12 mouse cellular contexts compared by ENCODE assay signal in the genomic region with DNA sequence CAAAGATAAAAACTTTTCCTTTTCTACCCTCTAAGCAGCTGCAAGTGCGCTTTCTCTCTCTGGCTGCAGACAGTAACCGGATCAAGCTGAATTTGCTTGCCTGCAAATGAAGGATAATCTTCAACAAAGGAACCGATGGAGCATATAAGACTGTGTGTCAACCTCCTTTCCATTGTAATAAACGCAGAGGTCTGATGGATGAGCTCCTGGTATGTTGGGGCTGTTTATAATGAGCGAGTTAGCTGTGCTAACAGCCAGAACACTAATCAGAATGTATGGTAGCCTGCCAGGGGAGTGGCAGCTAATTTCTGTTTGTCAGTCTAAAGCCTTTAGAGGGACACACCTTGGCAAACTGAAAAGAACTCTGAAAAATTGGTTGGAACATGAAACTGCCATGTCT.
DNase-seq lines count a peak whose midpoint lies in the region; ATAC-seq and TF ChIP-seq lines count a peak whose summit lies in the region.
"Had no signal": no experiment of that assay in that cellular context is flagged by ENCODE, and none has a peak within 500 bp of the region (broad histone marks: within the 10 kb centered on the region; RNA-seq: fewer than 3 reads in every experiment).

No protein-coding gene starts in this region.

- no peak overlapping the region for H3K9ac ChIP-seq in neural tube, embryonic 12.5 days
- no peak overlapping the region for H3K9ac ChIP-seq in neural tube, embryonic 15.5 days (replicated peaks)
- no peak overlapping the region for H3K9ac ChIP-seq in hindbrain, postnatal 0 days (replicated peaks; ENCODE audit: low read length)
- H3K9ac ChIP-seq: heart, embryonic 13.5 days; liver, embryonic 14.5 days had no signal

- DNase-seq in embryo, embryonic 9.5 days (ENCODE audit: extremely low spot score): peak; percentile 14
- DNase-seq in hindbrain, postnatal 0 days (ENCODE audit: low spot score): peak; percentile 61
- no peak for DNase-seq in spleen, adult 12 weeks (ENCODE audit: low spot score)
- no peak for DNase-seq in ovary, postnatal 10 days (ENCODE audit: low spot score)
- DNase-seq: thymus, postnatal 14 days had no signal

- H3K9me3 ChIP-seq in neural tube, embryonic 12.5 days: no peaks in the 10 kb centered on the region; the same call in 1 of the 2 replicates
- H3K9me3 ChIP-seq in neural tube, embryonic 15.5 days (replicated peaks): no peaks in the 10 kb centered on the region
- H3K9me3 ChIP-seq in hindbrain, postnatal 0 days (ENCODE audit: low read length): no peaks in the 10 kb centered on the region

- TF ChIP-seq CTCF in hindbrain, postnatal 0 days (IDR thresholded peaks at IDR 0.05; ENCODE audit: low read depth): no peak

- H3K27ac ChIP-seq in neural tube, embryonic 12.5 days: no peak overlapping the region
- H3K27ac ChIP-seq in neural tube, embryonic 15.5 days (replicated peaks): no peak overlapping the region
- peak overlapping the region; percentile 45; the same call in 1 of the 2 replicates for H3K27ac ChIP-seq in hindbrain, postnatal 0 days
- H3K27ac ChIP-seq: heart, embryonic 13.5 days; liver, embryonic 14.5 days had no signal

- no peak overlapping the region for H3K4me2 ChIP-seq in neural tube, embryonic 12.5 days (replicated peaks)
- H3K4me2 ChIP-seq in neural tube, embryonic 15.5 days: no peak overlapping the region
- H3K4me2 ChIP-seq in hindbrain, postnatal 0 days (ENCODE audit: low read depth, low read length): no peak overlapping the region
- H3K4me2 ChIP-seq: heart, embryonic 13.5 days had no signal

- H3K4me3 ChIP-seq in neural tube, embryonic 12.5 days: no peak overlapping the region
- no peak overlapping the region for H3K4me3 ChIP-seq in neural tube, embryonic 15.5 days (replicated peaks)
- no peak overlapping the region for H3K4me3 ChIP-seq in hindbrain, postnatal 0 days (ENCODE audit: low read length)
- H3K4me3 ChIP-seq: heart, embryonic 13.5 days; myocyte had no signal

- peaks cover 6% of the 10 kb centered on the region; the same call in 1 of the 2 replicates for H3K4me1 ChIP-seq in neural tube, embryonic 12.5 days
- no peaks in the 10 kb centered on the region for H3K4me1 ChIP-seq in neural tube, embryonic 15.5 days
- H3K4me1 ChIP-seq in hindbrain, postnatal 0 days (ENCODE audit: insufficient read depth, low read length): no peaks in the 10 kb centered on the region
- H3K4me1 ChIP-seq: heart, embryonic 13.5 days had no signal

- H3K36me3 ChIP-seq in neural tube, embryonic 12.5 days: no peaks in the 10 kb centered on the region
- H3K36me3 ChIP-seq in neural tube, embryonic 15.5 days: no peaks in the 10 kb centered on the region
- no peaks in the 10 kb centered on the region for H3K36me3 ChIP-seq in hindbrain, postnatal 0 days (ENCODE audit: insufficient read depth, low read length)
- H3K36me3 ChIP-seq: heart, embryonic 13.5 days had no signal

- H3K27me3 ChIP-seq in neural tube, embryonic 12.5 days (replicated peaks): no peaks in the 10 kb centered on the region
- no peaks in the 10 kb centered on the region for H3K27me3 ChIP-seq in neural tube, embryonic 15.5 days (replicated peaks)
- no peaks in the 10 kb centered on the region for H3K27me3 ChIP-seq in hindbrain, postnatal 0 days (ENCODE audit: insufficient read depth, low read length)
- H3K27me3 ChIP-seq: heart, embryonic 13.5 days had no signal

- 28% methylated on average over 5 of the region's 5 CpGs for WGBS in neural tube, embryonic 12.5 days
- 13% methylated on average over 5 of the region's 5 CpGs for WGBS in neural tube, embryonic 15.5 days
- WGBS in hindbrain, postnatal 0 days: 12% methylated on average over 5 of the region's 5 CpGs

- peak; percentile 76 for ATAC-seq in neural tube, embryonic 12.5 days (ENCODE audit: low FRiP score, low read depth)
- no peak for ATAC-seq in neural tube, embryonic 15.5 days (ENCODE audit: low FRiP score)
- ATAC-seq in hindbrain, postnatal 0 days: peak; percentile 82
- no peak for ATAC-seq in monocyte, adult 5-6 weeks (replicated peaks; ENCODE audit: insufficient number of reproducible peaks, low FRiP score, low TSS enrichment, poor library complexity, severe bottlenecking)
- ATAC-seq: intestine, postnatal 0 days had no signal

Comparison
In these comparisons a context has a peak if more than half of its experiments do, and no peak if none do; other contexts are left out.
1. ATAC-seq: peak in neural tube, embryonic 12.5 days (single experiment) and hindbrain, postnatal 0 days (single experiment); none in neural tube, embryonic 15.5 days (single experiment) and monocyte, adult 5-6 weeks (single experiment).
2. DNase-seq: peak in embryo, embryonic 9.5 days (single experiment) and hindbrain, postnatal 0 days (single experiment); none in spleen, adult 12 weeks (single experiment) and ovary, postnatal 10 days (single experiment).